Mouse (Mus musculus): Measurements from ENCODE around the gene Cd96.
A peak's percentile ranks its signal among the peaks of the same experiment; 100 is the strongest.
"Not testable (repeated sequence)": the region's sequence is repeated elsewhere in the genome, so short reads cannot be mapped to it uniquely, and the experiment has no call there.

Gene Cd96

DNA sequence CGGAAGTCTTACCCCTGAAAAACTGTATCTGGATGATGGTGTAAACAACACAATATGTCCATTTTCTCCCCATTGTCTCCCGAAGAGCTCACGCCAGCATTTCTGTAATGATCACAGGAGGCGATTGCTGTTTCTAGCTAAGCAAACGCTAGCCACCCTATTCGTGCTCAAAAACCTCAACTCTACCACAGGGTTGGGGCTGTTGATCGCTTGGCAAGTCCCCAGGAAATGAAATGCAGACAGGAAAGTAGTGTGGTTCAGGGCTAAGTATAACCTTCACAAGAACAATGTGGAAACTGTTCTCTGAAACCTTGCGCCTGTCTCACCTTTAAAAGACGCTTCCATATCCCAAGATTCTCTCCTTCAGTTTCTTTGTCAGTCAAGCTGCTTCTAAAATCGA, at the start of gene Cd96:
Gene Cd96, minus strand, starts transcription at position 232 of the 400 bp plus-strand sequence.
- DNase-seq: no peak

DNA sequence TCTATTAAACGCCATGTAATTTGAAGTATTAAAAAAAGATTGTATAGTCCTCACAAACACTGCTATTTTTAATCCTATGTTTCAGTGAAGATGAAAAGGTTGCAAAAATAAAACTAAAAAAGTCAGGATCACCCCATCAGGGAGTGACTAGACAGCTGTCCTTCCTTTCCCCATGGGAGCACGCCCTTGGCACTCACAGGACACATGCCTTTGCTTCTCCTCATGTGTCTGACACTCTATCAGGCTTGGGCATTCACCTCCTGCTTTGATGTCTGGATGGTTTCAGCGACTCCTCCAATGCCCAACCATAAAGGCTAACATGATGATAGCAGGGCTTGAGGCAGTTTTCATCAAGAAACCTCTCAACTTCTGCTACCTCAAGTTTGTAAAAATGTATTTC, 46.9 kb upstream of the Cd96 start:
- no peak for DNase-seq

DNA sequence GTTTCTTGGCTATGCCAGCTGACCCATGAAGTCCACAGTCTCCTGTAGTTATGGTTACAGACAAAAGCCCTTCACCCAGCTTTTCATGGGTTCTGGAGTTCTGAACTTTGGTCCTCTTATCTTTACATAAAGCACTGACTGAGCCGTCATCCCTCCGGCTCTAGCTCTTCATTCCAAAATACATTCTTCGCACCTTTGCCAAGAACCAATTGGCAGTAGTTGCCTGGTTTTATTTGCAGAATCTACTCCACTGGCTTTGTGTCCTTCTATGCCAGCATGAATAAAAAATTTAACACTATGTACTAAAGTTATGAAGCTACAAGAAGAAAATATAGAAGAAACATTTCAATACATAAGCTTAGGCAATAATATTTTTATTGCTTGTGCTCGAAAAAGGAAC, 45.3 kb upstream of the Cd96 start:
- DNase-seq: no peak

DNA sequence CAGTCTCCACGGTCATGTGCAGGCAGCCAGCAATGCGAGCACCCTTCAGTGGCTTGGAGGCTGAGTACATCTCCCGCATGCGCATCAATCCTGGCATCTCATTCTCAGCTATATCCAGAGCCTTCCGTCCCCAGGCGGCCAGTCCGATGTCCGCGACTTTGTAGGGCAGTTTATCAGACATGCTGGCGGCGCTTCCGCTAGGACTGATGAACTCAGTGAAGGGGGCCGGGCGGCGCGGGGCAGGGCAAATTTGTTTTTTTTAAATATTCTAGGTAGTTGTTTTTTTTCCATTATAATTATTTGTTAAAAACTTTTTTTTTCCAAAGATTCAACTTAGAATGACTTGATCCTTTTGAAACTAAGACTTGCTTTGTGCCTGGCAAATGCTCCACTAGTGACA, 34.8 kb upstream of the Cd96 start, which contains the start of gene Gm4737:
Gene Gm4737, minus strand, starts transcription at position 246 of the 400 bp plus-strand sequence.
- not testable (repeated sequence) for DNase-seq

DNA sequence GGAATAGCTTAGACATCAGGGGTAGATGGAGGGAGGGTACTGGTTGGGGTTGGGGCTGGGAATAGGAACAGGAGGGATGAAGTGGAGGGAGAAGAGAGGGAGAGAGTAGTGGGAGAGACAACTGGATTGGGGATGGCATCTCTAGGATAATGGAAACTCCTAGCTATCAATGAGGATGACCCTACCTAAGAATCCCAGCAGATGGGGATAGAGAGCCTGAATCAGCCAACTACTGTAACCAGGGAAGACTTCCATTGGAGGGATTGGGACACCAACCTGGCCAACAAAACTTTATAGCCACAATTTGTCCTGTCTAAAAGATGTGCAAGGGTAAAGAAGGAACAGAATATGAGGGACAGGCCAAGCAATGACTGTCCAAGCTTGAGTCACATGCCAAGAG, 31.1 kb upstream of the Cd96 start:
- peak in 1 of 2 experiments; percentile 1 for DNase-seq

DNA sequence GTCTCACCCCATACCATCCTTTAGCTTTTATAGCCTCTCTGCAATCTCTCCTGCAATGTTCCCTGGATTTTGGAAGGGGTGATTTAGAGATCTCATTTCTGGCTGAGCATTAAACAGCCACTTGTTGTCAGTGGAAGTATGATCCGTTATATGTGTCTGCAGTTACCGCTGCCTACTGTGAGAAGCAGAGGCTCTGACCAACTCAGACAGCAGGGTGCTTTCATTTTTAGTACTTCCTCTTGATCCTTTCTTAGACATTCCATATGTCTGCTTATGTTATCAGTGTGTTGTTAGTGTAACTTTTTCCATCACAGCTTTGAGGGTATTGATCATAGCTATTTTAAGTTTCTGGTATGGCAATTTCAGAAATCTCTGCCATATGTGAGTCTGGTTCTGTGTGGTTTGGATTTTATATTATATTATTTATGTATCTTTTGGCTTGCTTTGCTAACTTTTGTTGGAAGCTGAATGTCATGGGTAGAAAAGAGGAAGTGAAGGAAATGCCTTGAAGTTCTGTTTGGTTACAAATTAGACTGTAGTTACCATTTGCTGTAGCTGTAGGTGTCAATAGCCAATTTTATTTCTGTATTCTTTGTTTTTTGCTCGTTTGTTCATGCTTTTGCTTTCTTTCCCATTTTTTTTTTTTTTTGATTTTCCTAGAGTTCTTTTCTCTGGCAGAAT, 28.8 kb upstream of the Cd96 start:
- DNase-seq: no peak

DNA sequence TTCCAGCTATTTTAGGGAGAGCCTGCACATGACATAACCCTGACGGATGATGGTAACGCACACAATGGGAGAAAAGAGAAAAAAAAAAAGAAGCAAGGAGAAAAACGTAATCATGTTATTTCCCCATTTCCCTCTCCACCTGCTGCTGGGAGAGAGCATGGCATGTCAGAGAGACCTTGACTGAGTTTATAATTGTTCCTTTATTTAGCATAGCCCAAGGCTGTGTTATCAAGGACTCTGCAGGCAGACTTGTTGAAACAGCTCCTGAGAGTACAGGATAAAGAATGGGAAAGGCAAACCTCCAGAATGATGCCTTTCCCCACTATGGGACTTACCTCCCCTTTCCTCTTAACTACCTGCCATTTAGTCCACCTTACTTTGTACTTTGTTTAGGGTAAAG, 26.9 kb upstream of the Cd96 start:
- DNase-seq: no peak

DNA sequence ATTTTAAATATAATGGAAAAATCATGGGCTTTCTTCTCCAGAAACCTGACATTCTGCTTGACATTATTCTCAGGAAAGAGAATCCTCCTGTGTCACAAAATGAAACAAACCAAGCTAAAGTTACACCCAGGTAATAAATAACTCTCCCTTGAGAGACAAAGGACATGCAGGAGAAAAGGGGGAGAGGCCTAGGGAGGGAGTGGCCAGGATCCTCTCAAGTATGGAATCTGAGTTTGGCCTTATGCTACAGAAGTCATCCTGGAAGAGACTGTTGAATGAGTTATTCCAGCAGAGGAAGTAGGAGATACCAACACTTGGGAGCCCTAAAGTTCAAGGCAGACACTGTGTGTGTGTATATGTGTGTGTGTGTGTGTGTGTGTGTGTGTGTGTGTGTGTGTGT, 2.2 kb upstream of the Cd96 start:
- no peak for DNase-seq

DNA sequence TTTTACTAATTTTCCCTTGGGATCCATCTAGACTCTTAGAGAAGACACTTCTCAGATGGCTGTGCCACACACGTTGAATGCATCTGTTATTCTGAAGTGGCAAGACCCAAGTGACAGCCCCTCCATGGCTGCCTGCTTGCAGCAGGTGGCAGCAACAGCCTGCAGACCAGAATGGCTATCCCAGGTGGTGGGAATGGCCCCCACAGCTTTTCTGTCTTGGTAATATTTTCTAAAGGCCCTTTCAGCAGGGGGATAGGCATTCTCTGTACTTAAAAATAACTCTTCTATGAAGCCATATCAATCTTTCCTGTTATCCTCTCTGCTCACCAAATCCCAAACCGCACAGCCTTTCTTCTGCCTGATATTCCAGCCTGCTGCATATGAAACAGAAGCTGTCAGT, 1.4 kb upstream of the Cd96 start:
- DNase-seq: no peak

DNA sequence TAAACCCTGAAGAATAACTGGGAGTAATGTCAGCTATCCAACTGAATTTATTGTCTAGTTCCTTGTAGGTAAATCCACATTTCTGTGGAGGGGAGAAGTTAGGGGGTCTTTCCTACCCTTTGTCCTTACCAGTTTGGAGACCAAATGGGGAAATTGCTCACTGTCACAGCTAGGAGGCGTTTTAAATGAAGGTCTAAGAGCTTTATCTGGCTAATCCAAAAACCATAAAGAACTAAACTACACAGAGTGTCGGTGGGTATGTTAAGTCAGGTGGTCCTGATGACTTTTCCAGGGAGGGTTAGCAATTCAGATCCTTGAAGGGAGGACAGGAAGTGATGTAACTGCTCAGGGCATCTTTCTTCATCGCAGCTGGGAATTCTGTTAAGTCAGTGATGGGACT, 556 bp upstream of the Cd96 start:
- no peak for DNase-seq

DNA sequence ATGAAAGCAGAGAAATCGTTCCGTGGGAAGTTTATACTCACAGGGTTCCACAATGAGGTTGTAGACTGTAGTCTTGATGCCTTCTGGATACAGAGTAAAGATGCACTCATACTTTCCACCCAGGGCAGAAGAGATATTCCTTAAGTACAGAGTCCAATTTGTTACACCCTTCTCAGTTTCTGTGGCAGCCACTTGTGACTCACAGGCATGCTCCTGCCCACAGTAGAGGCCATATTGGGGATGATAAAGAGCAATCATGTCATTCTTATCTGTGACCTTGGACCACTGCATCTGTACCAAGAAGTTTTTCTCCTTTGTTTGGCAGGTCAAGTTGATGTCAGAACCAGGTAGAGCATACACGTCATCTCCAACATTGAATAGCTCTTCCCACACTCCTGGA, 2.4 kb downstream of the Cd96 start:
- DNase-seq: no peak

DNA sequence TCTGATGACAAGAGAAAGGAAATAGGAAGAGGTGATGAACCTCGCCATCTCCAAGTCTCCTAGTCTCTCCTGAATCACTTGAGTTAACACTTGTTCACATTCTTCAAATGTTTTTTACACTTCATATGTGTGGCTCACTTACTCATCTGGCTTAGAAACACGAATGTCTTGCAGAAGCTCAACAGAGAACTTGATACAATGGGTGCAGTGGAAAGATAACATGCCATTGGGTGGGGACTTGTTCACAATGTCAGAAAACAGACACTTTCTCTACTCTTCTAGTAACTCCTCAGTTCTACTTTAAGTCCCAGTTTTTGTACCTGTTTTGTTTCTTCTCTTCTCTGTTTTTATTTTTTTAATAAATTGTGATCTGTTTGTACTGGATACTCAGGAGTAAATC, 5.3 kb downstream of the Cd96 start:
- no peak for DNase-seq

DNA sequence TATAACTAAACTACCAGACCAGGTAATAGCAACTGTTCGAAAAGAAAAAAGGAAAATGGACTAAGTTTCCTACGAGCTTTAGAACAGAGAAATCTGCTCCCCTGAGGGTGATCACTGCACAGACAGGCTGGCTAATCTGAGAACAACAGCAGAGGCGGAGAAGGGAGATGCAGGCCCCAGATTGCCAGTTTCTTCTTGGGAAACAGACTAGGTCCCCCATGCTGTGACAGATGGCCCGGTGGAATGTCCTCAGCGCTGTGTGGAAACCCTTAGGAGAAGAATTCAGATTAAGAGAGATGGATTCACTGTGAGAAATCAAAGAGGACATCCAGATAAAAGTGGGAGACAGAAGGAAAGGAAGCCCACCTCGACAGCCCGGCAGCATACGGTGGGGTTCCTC, 10.5 kb downstream of the Cd96 start:
- no peak for DNase-seq

DNA sequence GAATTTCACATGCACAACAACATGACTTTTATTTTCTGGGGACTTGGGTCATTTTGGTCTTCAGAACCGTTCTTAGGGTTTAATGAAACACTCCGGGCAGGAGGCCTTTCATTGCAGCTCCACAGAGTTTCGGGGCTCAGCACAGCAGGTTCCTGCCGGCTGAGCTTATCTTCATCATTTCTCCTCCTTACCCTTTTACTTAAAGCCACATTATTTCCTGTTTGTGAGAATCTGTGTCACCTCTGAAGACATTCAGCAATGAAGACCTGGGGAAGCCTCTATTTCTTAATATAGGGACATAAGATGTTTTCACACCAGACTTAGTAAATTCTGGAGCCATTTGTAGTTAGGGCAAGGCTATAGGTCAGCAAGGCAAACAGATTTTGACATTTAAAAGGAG, 12.6 kb downstream of the Cd96 start:
- DNase-seq: no peak

DNA sequence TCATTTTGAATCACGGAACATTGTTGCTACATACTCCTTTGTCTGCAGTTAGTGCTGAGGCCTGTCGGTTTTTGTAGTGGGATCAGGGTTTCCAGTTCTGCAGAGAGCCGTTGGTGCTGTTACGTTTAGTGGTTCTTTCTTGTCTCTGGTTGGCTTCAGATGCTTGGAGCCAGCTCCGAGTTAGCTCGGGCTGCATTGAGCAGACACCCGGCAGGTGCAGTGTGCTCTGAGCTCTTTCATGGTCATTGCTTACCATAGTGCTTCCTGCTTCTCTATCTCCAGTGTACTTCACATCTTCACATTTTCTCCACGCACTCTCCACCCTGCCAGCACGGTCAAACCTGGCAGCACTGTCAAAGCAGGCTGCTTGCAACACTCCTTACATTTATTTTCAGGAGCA, 15.6 kb downstream of the Cd96 start:
- DNase-seq: no peak

DNA sequence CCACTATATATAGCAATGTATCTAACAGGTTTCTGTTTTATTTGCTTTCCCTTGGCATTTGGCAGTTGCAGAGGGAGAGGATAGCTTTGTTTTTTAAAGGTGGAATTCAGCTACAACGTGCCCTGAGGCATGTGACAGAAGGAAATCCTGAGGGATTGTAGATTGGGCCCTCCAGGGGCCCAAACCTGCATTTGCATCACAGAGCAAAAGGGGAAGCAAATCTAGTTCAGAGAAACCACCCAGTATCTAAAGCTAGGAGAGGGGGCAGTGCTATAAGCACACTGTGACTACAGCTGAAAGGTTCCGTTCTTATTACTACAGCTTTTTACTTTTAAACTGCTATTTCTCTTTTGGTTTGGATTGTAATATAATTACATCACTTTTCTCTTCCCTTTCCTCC, 18.3 kb downstream of the Cd96 start:
- DNase-seq: no peak

DNA sequence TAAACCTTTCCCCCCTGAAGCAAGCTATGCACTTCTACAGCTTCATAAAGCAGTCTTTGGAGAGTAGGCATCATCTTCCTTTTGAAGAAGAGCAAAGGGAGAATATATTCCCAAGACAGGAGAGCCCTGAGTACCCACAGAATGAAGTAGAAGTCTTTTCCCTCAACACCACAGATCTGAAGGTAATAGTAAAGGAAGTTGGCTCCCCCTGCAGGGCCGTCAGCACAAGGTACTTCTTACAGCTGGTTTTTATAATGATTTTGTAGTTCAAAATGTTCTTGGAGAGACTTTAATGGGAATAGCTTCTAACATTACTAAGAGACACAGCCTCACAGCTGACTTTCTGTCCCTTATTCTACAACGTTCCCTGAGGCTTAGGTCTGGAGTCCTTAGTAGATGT, 19.8 kb downstream of the Cd96 start:
- DNase-seq: peak; percentile 7 to 25

DNA sequence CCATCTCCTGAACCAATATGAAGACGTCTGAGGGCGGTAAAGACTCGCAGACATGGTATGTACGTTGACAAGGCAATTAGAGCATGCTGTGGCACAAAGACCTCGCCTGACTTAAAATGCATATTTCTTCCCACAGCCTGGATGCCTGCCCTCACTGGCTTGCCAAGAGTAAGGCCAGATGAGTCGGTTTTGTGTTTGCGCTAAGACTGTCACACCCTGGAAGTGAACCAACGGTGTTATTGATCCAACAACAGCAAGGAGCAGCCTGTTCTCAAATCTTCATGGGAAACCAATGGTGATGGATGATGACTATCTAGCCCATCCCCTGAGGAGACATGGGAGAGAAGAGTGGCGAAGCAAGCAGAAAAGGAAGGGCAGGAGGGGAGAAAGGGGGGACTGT, 22.6 kb downstream of the Cd96 start:
- DNase-seq: no peak

DNA sequence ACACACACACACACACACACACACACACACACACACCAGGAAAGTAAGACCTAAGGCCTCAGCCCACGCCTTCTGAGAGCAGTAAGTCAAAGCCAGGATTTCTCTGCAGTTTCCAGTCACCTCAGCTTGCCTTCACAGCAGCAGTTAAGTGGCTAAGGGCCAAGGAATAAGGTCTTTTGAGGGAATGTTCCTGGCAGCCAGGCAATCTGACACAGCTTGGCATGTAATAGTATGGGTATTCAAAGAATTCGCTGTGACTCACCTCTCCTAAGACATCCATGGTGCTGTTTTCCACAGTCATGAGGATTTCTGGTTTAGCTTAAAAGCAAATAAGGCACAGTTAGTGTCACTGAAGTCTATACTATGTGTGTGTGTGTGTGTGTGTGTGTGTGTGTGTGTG, 25.6 kb downstream of the Cd96 start:
- DNase-seq: peak; percentile 34 to 63

DNA sequence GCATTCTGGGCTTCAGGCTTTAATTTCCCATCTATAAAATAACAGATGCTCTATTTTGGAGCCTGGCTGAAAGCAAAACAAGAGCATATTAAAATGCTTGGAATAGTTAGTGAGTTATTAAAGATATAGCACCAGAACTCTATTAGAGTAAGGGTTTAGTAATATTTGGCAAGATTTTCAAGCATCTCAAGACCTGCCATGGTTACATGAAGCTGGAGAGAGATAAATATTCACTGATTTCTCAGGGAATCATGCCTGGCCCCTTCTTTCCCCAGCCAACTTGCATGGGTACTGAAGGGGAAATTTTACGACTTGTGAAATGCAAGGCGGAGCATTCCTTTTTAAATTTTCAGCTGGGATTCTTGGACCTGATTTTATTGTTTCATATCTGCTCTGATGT, 27.1 kb downstream of the Cd96 start:
- DNase-seq: no peak

DNA sequence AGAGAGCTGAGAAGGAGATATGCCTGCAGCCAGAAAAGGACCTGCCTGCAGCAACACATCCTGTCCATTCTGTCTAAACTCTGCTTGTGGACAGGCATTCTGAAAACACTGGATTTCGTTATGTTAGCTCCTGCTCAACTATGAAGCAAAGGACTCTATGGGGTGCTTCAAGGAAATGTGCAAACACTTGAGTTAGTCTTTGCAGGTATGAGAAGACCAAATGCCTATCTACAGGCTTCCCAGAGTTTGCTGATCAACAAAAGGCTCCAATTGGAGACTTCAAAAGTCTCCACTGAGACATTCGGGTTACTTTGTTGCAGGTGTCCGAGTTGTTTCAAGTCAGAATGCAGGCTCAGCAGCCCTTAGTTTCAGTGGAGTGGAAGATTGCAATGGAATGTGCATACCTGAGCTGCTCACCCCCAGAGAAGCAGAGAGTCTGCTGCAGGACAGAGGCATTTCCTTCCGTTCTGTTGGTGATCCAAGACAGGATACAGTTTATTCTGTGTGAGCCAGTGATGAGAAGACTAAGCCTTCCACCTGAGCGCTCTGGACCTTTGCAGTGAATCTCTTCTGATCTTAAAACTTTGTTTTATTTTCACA, 33.1 kb downstream of the Cd96 start:
- DNase-seq: no peak

DNA sequence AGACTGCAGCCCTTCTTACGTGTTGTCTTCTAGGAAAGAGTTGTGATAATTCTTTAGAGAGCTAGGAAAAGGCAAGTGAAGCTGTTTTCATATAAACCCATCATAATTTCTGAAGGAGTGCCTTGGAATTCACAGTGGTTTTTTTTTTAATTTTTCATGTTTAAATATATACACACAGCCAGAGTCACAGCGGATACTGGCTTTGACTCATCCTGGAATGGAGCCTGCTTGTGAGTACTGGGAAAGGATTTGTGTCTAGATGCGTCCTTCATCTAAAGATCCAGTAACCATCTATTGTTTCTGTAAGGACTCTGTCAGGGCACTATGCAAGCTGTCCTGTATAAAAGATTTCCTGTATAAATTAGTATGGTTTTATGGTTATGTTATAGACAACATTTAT, 52.1 kb downstream of the Cd96 start:
- DNase-seq: no peak

DNA sequence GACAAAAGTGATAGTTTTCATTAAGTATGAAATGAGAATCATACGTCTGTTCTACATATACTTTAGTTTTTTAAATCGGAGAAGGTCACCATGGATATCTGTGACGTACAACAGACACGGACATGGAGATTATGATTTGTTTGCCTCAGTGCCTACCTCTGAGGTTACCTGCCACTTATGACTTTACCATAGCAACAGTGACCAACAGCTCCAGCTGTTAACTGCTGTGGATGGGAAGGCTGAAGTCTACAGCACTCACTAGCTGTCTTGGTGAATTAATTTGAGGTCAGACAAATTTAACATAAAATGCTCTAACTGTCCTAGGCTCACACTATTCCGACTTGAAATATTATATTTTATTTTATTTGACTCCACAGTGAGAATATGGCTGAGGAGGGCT, 56.8 kb downstream of the Cd96 start:
- no peak for DNase-seq

DNA sequence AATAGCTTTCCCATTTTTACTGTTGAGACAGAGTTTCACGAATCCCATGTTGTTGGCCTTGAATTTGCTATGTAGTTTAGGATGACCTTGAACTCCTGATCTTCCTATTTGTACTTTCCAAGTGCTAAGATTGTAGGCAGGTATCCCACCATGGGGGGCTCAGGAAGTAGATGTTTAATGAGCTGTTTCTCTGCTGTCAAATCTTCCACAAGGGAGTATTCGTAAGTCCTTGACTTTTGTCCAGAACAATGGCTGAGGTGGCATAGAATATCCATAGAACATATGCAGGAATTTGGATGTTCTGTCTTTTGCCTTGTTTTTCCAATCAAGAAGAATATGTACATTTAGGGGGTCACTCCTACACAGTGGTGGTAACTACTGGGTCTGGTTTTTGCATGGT, 73.1 kb downstream of the Cd96 start:
- no peak for DNase-seq

DNA sequence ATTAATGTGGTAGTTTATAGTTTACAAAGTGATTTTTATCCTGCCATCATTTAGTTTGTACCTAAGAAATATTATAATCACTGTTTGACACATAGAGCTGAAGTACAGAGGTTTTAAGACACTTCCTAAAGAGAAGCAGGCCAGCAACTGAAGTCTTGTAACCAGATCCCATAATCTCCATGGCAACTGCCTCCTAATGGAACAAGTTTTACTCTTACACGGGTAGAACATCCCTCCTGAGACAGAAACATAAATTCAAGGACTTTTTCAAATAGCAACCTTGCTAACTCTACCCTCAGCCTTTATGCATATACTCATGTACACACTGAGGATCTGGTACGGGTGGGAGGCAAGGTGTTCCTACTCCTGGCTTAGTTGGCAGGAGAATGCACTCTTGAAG, 83.8 kb downstream of the Cd96 start:
- no peak for DNase-seq

Data from kidney, adult 8-10 months (tissue).